Comparison of ENCODE assay signal across 19 mouse cellular contexts in the genomic region with DNA sequence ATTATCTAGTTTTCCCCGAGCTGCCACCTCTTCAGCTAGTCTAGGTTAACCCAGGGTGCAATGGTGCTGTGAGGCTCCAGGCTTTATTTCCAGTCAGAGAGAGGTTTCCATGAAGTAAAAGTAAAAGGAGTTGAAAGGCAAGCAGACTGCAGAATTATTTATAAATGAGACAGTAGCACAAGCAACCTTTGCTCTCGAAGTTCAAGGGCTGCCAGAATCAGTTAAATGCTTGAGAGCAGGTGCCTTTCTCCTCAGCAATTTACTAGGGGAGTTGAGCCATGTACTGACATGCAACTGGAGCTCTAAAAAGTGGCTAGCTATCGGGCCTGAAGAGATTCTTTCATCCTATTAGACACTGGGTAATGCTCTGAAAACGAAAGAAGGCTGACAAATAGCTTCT.
"Had no signal": no experiment of that assay in that cellular context is flagged by ENCODE, and none has a peak within 500 bp of the region (broad histone marks: within the 10 kb centered on the region; RNA-seq: fewer than 3 reads in every experiment).

No protein-coding gene starts in this region.

- DNase-seq: layer of hippocampus, adult 9-11 months; lung, adult 2 months; lung, postnatal 14 days; lung, postnatal 4 days; midbrain, embryonic 14.5 days; thymus, adult 2 months; thymus, postnatal 14 days; thymus, postnatal 4 days had no signal

- H3K4me3 ChIP-seq: layer of hippocampus, adult 2 months; limb, embryonic 10.5 days; limb, embryonic 13.5 days; liver, embryonic 12.5 days; liver, embryonic 15.5 days had no signal

- H3K9ac ChIP-seq: hindbrain, embryonic 14.5 days; limb, embryonic 13.5 days; liver, embryonic 12.5 days; liver, embryonic 15.5 days had no signal

- ATAC-seq: hindbrain, postnatal 0 days; inflammation-experienced regulatory T-cells, adult 6 months; intestine, embryonic 16.5 days; liver, embryonic 12.5 days had no signal

- H3K27me3 ChIP-seq: limb, embryonic 13.5 days; liver, embryonic 12.5 days; liver, embryonic 15.5 days had no signal

- H3K9me3 ChIP-seq: limb, embryonic 10.5 days; limb, embryonic 13.5 days; liver, embryonic 12.5 days; liver, embryonic 15.5 days had no signal

- H3K4me2 ChIP-seq: hindbrain, embryonic 14.5 days; limb, embryonic 13.5 days; liver, embryonic 12.5 days; liver, embryonic 15.5 days; midbrain, embryonic 11.5 days had no signal

- H3K27ac ChIP-seq: hindbrain, embryonic 14.5 days; hindbrain, postnatal 0 days; layer of hippocampus, adult 2 months; limb, embryonic 10.5 days; limb, embryonic 13.5 days; liver, embryonic 12.5 days; liver, embryonic 15.5 days; stomach, postnatal 0 days had no signal
